Mouse (Mus musculus) myocyte (in vitro differentiated cells): ENCODE measurements at regions not wholly inside any gene's neighbourhood (a gene's known extent, or its start where the extent isn't known, plus 50 kb on each side); places are given as distances from the start of the nearest gene placed in this dataset.
A peak's percentile ranks its signal among the peaks of the same experiment; 100 is the strongest.

Source experiments
- H3K27me3 ChIP-seq: one replicate; pipeline ENCODE4 v1.6.1; 2011; ENCODE audit not compliant: control insufficient read depth, insufficient read depth, insufficient read length
- H3K36me3 ChIP-seq: one replicate; pipeline ENCODE4 v1.6.1; 2011; ENCODE audit not compliant: control insufficient read depth, insufficient read depth
- H3K4me2 ChIP-seq: one replicate; pipeline ENCODE4 v1.6.1; 2011; ENCODE audit warnings: low read depth, control low read depth
- H3K4me3 ChIP-seq: one replicate; pipeline ENCODE4 v1.5.1; 2011; ENCODE audit warnings: mild to moderate bottlenecking, control low read depth, moderate library complexity
- H3K79me2 ChIP-seq: one replicate; pipeline ENCODE4 v1.6.1; 2011; ENCODE audit not compliant: control insufficient read depth, insufficient read depth
- H3ac ChIP-seq: one replicate; pipeline ENCODE4 v1.6.1; 2011; ENCODE audit not compliant: control insufficient read depth, insufficient read length
- CEBPB ChIP-seq: IDR thresholded peaks from 2 replicates; pipeline ENCODE4 v1.6.1; 2011; ENCODE audit warnings: mild to moderate bottlenecking, moderate library complexity; ENCODE audit not compliant: poor library complexity, insufficient read depth, severe bottlenecking
- E2F4 ChIP-seq: IDR thresholded peaks from one replicate; pipeline ENCODE4 v1.6.1; 2011; ENCODE audit warnings: mild to moderate bottlenecking, control low read depth, moderate library complexity; ENCODE audit not compliant: insufficient read depth
- MAX ChIP-seq: IDR thresholded peaks from one replicate; pipeline ENCODE4 v1.6.1; 2011; ENCODE audit warnings: low read depth, mild to moderate bottlenecking, control low read depth
- MYOD1 ChIP-seq, 3 experiments: IDR thresholded peaks; one replicate each; pipeline ENCODE4 v1.6.1; 2011; ENCODE audit warnings: control low read depth in 2 of 3, low read depth in 2 of 3, mild to moderate bottlenecking in 2 of 3, moderate library complexity in 1 of 3; ENCODE audit not compliant: insufficient read length in 2 of 3, control insufficient read depth in 1 of 3
- MYOG ChIP-seq, 3 experiments: IDR thresholded peaks; one replicate each; pipeline ENCODE4 v1.6.1; 2011; ENCODE audit warnings: control low read depth in 2 of 3, low read depth in 2 of 3, mild to moderate bottlenecking in 2 of 3; ENCODE audit not compliant: insufficient read length in 2 of 3, control insufficient read depth in 1 of 3, insufficient read depth in 1 of 3
- POLR2A ChIP-seq: IDR thresholded peaks from one replicate; pipeline ENCODE4 v1.6.1; 2011; ENCODE audit warnings: low read depth, mild to moderate bottlenecking, control low read depth, moderate library complexity; ENCODE audit not compliant: insufficient read length
- POLR2AphosphoS2 ChIP-seq: IDR thresholded peaks from one replicate; pipeline ENCODE4 v1.6.1; 2011; ENCODE audit warnings: low read depth, control low read depth; ENCODE audit not compliant: insufficient read length
- REST ChIP-seq: IDR thresholded peaks from one replicate; pipeline ENCODE4 v1.6.1; 2011; ENCODE audit warnings: mild to moderate bottlenecking, control low read depth, moderate library complexity; ENCODE audit not compliant: insufficient read depth, insufficient read length
- SRF ChIP-seq: IDR thresholded peaks from one replicate; pipeline ENCODE4 v1.6.1; 2011; ENCODE audit warnings: low read depth; ENCODE audit not compliant: control insufficient read depth, insufficient read length
- TCF12 ChIP-seq: IDR thresholded peaks from one replicate; pipeline ENCODE4 v1.6.1; 2011; ENCODE audit warnings: mild to moderate bottlenecking, control low read depth; ENCODE audit not compliant: poor library complexity, insufficient read depth, severe bottlenecking
- TCF3 ChIP-seq: IDR thresholded peaks from one replicate; pipeline ENCODE4 v1.6.1; 2011; ENCODE audit warnings: low read depth, control low read depth; ENCODE audit not compliant: insufficient read length
- USF1 ChIP-seq: IDR thresholded peaks from one replicate; pipeline ENCODE4 v1.6.1; 2011; ENCODE audit warnings: low read depth, mild to moderate bottlenecking, control low read depth, moderate library complexity

- Histone ChIP-seq H3K4me2 (no peak overlapping the region), H3K79me2 (no peaks in the 10 kb centered on the region), H3K36me3 (no peaks in the 10 kb centered on the region), H3ac (no peak overlapping the region), H3K27me3 (no peaks in the 10 kb centered on the region), H3K4me3 (no peak overlapping the region)
- TF ChIP-seq USF1 = no peak
- TF ChIP-seq REST = no peak
- TF ChIP-seq CEBPB = no peak
- TF ChIP-seq MYOD1 (IDR thresholded peaks at IDR 0.05; ENCODE audit: control insufficient read depth in 1 of 3, insufficient read length in 2 of 3, low read depth in 2 of 3) = no peak
- TF ChIP-seq SRF = no peak
- no peak for TF ChIP-seq TCF12
- TF ChIP-seq TCF3 = no peak
- TF ChIP-seq MYOG (IDR thresholded peaks at IDR 0.05; ENCODE audit: control insufficient read depth in 1 of 3, insufficient read depth in 1 of 3, insufficient read length in 2 of 3, low read depth in 2 of 3) = no peak
- no peak for TF ChIP-seq E2F4
- no peak for TF ChIP-seq MAX
- no peak for TF ChIP-seq POLR2AphosphoS2
- no peak for TF ChIP-seq POLR2A
These were observed 173.6 kb downstream of the Maf start for GRCm38 (mm10) chr8:115534030-115534429.

DNA sequence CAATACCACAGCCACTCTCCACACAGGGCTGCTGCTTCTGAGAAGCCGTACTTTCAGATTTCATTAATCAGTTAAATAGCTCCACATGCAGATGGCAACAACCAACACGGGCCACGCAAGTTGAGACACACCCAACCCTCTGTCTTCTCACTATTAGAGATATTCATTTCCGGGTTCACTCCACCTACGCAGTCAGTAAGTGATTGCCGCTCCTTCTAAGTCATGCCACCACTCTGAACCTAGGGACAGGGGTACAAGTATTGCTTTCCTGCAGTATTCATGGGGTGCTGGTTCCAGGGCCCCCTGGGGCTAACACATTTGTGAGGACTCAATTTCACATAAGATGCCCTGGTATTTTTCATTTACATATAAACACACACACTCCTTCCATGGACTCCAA is 176.3 kb downstream of the Maf start:
- Histone ChIP-seq H3K79me2 (no peaks in the 10 kb centered on the region), H3K4me3 (no peak overlapping the region), H3K27me3 (no peaks in the 10 kb centered on the region), H3K36me3 (no peaks in the 10 kb centered on the region), H3K4me2 (no peak overlapping the region), H3ac (no peak overlapping the region)
- TF ChIP-seq MYOD1 (IDR thresholded peaks at IDR 0.05; ENCODE audit: control insufficient read depth in 1 of 3, insufficient read length in 2 of 3, low read depth in 2 of 3) (no peak), TCF3 (no peak), TCF12 (no peak), USF1 (no peak), POLR2AphosphoS2 (no peak), POLR2A (no peak), SRF (no peak), MAX (no peak), REST (no peak), MYOG (IDR thresholded peaks at IDR 0.05; ENCODE audit: control insufficient read depth in 1 of 3, insufficient read depth in 1 of 3, insufficient read length in 2 of 3, low read depth in 2 of 3) (no peak), CEBPB (no peak), E2F4 (no peak)

DNA sequence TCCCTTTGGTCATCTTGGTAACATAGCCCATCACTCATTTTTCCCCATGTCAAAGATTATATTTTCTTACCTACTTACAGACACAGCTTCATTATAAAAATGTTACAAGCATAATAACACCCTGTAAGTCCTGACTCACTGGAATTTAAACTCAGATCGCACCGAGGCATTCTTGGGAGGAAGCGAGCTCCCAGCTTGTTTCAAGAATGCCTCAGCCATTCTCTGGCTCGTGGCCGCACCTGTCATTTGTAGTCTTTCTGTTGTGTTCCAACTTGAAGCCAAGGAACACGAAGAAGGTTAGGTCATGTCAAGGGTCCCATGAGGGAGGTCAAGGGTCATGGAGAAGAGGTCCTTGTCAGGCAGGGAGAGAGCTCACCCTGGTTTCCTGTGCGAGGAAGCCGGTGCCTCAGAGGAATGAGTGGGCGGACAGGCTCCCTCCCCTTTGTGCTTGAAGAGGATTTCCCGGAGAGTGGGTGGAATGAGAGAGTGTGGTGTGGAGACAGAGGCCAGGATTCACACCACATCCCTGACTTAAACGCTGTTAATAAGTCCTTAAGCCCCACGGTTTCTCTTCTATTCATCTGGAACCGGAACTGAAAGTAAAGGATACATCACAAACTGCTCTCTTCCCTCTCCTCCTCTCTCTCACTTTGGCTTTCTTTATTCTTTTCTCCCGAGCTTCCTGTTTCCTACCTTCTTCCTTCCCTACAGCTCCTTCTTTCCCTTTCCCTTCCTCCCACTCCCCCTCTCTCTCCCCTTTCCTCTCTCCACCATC is 177.8 kb downstream of the Maf start:
- Histone ChIP-seq H3K79me2 (no peaks in the 10 kb centered on the region), H3K36me3 (no peaks in the 10 kb centered on the region), H3K4me3 (no peak overlapping the region), H3K27me3 (no peaks in the 10 kb centered on the region), H3ac (no peak overlapping the region), H3K4me2 (peak overlapping the region; percentile 59)
- TF ChIP-seq MYOD1 (IDR thresholded peaks at IDR 0.05; ENCODE audit: control insufficient read depth in 1 of 3, insufficient read length in 2 of 3, low read depth in 2 of 3) (peak in 1 of 3 experiments; percentile 56), POLR2AphosphoS2 (no peak), CEBPB (no peak)

- Histone ChIP-seq H3K27me3 (no peaks in the 10 kb centered on the region), H3K4me2 (no peak overlapping the region), H3K4me3 (no peak overlapping the region), H3ac (no peak overlapping the region), H3K79me2 (no peaks in the 10 kb centered on the region), H3K36me3 (no peaks in the 10 kb centered on the region)
- TF ChIP-seq MAX (no peak), CEBPB (no peak), TCF12 (no peak), MYOD1 (IDR thresholded peaks at IDR 0.05; ENCODE audit: control insufficient read depth in 1 of 3, insufficient read length in 2 of 3, low read depth in 2 of 3) (no peak), POLR2AphosphoS2 (no peak), USF1 (no peak), SRF (no peak), TCF3 (no peak), REST (no peak), POLR2A (no peak), MYOG (IDR thresholded peaks at IDR 0.05; ENCODE audit: control insufficient read depth in 1 of 3, insufficient read depth in 1 of 3, insufficient read length in 2 of 3, low read depth in 2 of 3) (no peak), E2F4 (no peak)
These were observed 178.7 kb downstream of the Maf start for GRCm38 (mm10) chr8:115528879-115529278.

DNA sequence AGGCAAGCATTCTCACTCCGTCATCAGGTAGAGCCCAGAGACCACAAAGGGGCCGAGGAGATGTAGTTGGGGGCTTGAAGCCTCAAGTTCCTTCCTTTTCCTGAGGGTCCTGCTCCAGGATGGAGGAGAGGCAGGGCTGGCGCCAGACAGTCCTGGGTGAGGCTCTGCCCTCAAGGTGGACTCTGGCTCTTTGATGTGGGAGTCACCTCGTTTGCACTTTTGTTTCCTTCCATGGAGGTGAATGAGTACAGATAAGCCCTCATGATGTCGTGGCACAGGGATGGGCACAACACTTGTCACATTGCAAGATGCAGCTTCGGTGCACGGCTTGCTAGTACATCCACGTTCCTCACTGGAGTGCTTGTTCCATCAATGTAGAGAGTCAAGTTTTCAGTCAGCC is 182.4 kb downstream of the Maf start:
- Histone ChIP-seq H3K79me2 (no peaks in the 10 kb centered on the region), H3K36me3 (no peaks in the 10 kb centered on the region), H3K4me2 (no peak overlapping the region), H3ac (no peak overlapping the region), H3K27me3 (no peaks in the 10 kb centered on the region), H3K4me3 (no peak overlapping the region)
- TF ChIP-seq CEBPB (no peak), POLR2A (no peak), REST (no peak), POLR2AphosphoS2 (no peak), E2F4 (no peak), MYOD1 (IDR thresholded peaks at IDR 0.05; ENCODE audit: control insufficient read depth in 1 of 3, insufficient read length in 2 of 3, low read depth in 2 of 3) (no peak), SRF (no peak), TCF12 (no peak), TCF3 (no peak), USF1 (no peak), MAX (no peak), MYOG (IDR thresholded peaks at IDR 0.05; ENCODE audit: control insufficient read depth in 1 of 3, insufficient read depth in 1 of 3, insufficient read length in 2 of 3, low read depth in 2 of 3) (no peak)
